In genomic region chr5:98192295-98192983, GRCm38 (mm10) we compare ENCODE assay signal across 30 mouse cellular contexts. TPM values are rescaled to one million over a fixed set of nuclear protein-coding genes. Genes with fewer than 3 reads are reported as not detected.
DNase-seq lines count a peak whose midpoint lies in the region; ATAC-seq and TF ChIP-seq lines count a peak whose summit lies in the region.
"Had no signal": no experiment of that assay in that cellular context is flagged by ENCODE, and none has a peak within 500 bp of the region (broad histone marks: within the 10 kb centered on the region; RNA-seq: fewer than 3 reads in every experiment).

No protein-coding gene starts in this region.

- peaks cover 24% of the 10 kb centered on the region for H3K27me3 ChIP-seq in forebrain, postnatal 0 days (ENCODE audit: insufficient read depth, low read length)
- peaks cover 61% of the 10 kb centered on the region for H3K27me3 ChIP-seq in forebrain, embryonic 12.5 days
- H3K27me3 ChIP-seq in midbrain, postnatal 0 days (ENCODE audit: insufficient read depth, low read length): peaks cover 40% of the 10 kb centered on the region
- peaks cover 70% of the 10 kb centered on the region for H3K27me3 ChIP-seq in midbrain, embryonic 10.5 days (ENCODE audit: low read depth, poor library complexity, severe bottlenecking)
- H3K27me3 ChIP-seq in stomach, postnatal 0 days (ENCODE audit: control insufficient read depth, insufficient read depth, low read length): peaks cover 15% of the 10 kb centered on the region

- no peak overlapping the region for H3K4me3 ChIP-seq in forebrain, postnatal 0 days (ENCODE audit: low read depth, low read length)
- H3K4me3 ChIP-seq in forebrain, embryonic 12.5 days (replicated peaks): no peak overlapping the region
- H3K4me3 ChIP-seq in layer of hippocampus, adult 2 months: no peak overlapping the region
- no peak overlapping the region for H3K4me3 ChIP-seq in midbrain, postnatal 0 days (ENCODE audit: low read depth, low read length)
- no peak overlapping the region for H3K4me3 ChIP-seq in midbrain, embryonic 10.5 days
- H3K4me3 ChIP-seq in stomach, postnatal 0 days (ENCODE audit: low read depth, low read length): no peak overlapping the region
- H3K4me3 ChIP-seq: embryonic facial prominence, embryonic 15.5 days; forebrain, embryonic 13.5 days; gastrocnemius, adult 2 months; hindbrain, embryonic 12.5 days; kidney, embryonic 15.5 days; limb, embryonic 10.5 days; limb, embryonic 15.5 days; liver, embryonic 15.5 days; lung, embryonic 15.5 days; megakaryocyte, embryonic 14.5 days had no signal

- no peaks in the 10 kb centered on the region for H3K9me3 ChIP-seq in forebrain, postnatal 0 days (ENCODE audit: low read length)
- no peaks in the 10 kb centered on the region for H3K9me3 ChIP-seq in forebrain, embryonic 12.5 days
- H3K9me3 ChIP-seq in midbrain, postnatal 0 days (ENCODE audit: low read length): no peaks in the 10 kb centered on the region
- no peaks in the 10 kb centered on the region for H3K9me3 ChIP-seq in midbrain, embryonic 10.5 days (replicated peaks)
- H3K9me3 ChIP-seq in stomach, postnatal 0 days (ENCODE audit: control insufficient read depth, low read length): no peaks in the 10 kb centered on the region
- H3K9me3 ChIP-seq: embryonic facial prominence, embryonic 15.5 days; forebrain, embryonic 13.5 days; hindbrain, embryonic 12.5 days; kidney, embryonic 15.5 days; limb, embryonic 10.5 days; limb, embryonic 15.5 days; liver, embryonic 15.5 days; lung, embryonic 15.5 days had no signal

- H3K4me1 ChIP-seq in forebrain, postnatal 0 days (ENCODE audit: insufficient read depth): peaks cover 8% of the 10 kb centered on the region; the same call in 1 of the 2 replicates
- H3K4me1 ChIP-seq in forebrain, embryonic 12.5 days: peaks cover 8% of the 10 kb centered on the region
- no peaks in the 10 kb centered on the region for H3K4me1 ChIP-seq in midbrain, postnatal 0 days (ENCODE audit: insufficient read depth, low read length)
- peaks cover 7% of the 10 kb centered on the region for H3K4me1 ChIP-seq in midbrain, embryonic 10.5 days
- H3K4me1 ChIP-seq in stomach, postnatal 0 days (replicated peaks; ENCODE audit: control insufficient read depth, insufficient read depth): no peaks in the 10 kb centered on the region
- H3K4me1 ChIP-seq: liver, embryonic 15.5 days had no signal

- 25% methylated on average over 4 of the region's 4 CpGs for WGBS in forebrain, postnatal 0 days
- WGBS in forebrain, embryonic 12.5 days: 18% methylated on average over 4 of the region's 4 CpGs
- WGBS in midbrain, postnatal 0 days: 32% methylated on average over 4 of the region's 4 CpGs
- 21% methylated on average over 4 of the region's 4 CpGs for WGBS in midbrain, embryonic 10.5 days
- 45% methylated on average over 4 of the region's 4 CpGs for WGBS in stomach, postnatal 0 days

- H3K9ac ChIP-seq in forebrain, postnatal 0 days: no peak overlapping the region
- H3K9ac ChIP-seq in forebrain, embryonic 12.5 days: no peak overlapping the region
- H3K9ac ChIP-seq in midbrain, postnatal 0 days (replicated peaks; ENCODE audit: low read length, poor library complexity, severe bottlenecking): no peak overlapping the region
- no peak overlapping the region for H3K9ac ChIP-seq in stomach, postnatal 0 days (ENCODE audit: low read length)
- H3K9ac ChIP-seq: embryonic facial prominence, embryonic 15.5 days; forebrain, embryonic 13.5 days; hindbrain, embryonic 12.5 days; kidney, embryonic 15.5 days; limb, embryonic 15.5 days; liver, embryonic 15.5 days; lung, embryonic 15.5 days had no signal

- H3K27ac ChIP-seq in forebrain, postnatal 0 days (ENCODE audit: low read depth, low read length): no peak overlapping the region
- H3K27ac ChIP-seq in forebrain, embryonic 12.5 days: no peak overlapping the region
- H3K27ac ChIP-seq in layer of hippocampus, adult 2 months: no peak overlapping the region
- no peak overlapping the region for H3K27ac ChIP-seq in midbrain, postnatal 0 days (ENCODE audit: low read depth, low read length)
- no peak overlapping the region for H3K27ac ChIP-seq in midbrain, embryonic 10.5 days (replicated peaks)
- H3K27ac ChIP-seq in stomach, postnatal 0 days (replicated peaks): no peak overlapping the region
- H3K27ac ChIP-seq: embryonic facial prominence, embryonic 15.5 days; forebrain, embryonic 13.5 days; gastrocnemius, adult 2 months; hindbrain, embryonic 12.5 days; kidney, embryonic 15.5 days; limb, embryonic 10.5 days; limb, embryonic 15.5 days; liver, embryonic 15.5 days; lung, embryonic 15.5 days had no signal

- TF ChIP-seq CTCF in forebrain, postnatal 0 days (IDR thresholded peaks at IDR 0.05; ENCODE audit: low read depth): peak; percentile 54
- peak; percentile 25 for TF ChIP-seq CTCF in layer of hippocampus, adult 2 months (conservative IDR thresholded peaks at IDR 0.05)
- peak; percentile 56 for TF ChIP-seq CTCF in midbrain, postnatal 0 days (IDR thresholded peaks at IDR 0.05)
- TF ChIP-seq CTCF in stomach, postnatal 0 days (IDR thresholded peaks at IDR 0.05; ENCODE audit: low read depth): 0 out of 2 replicates have a peak, but pooled peaks have one; percentile 5

- no peak for TF ChIP-seq EP300 in stomach, postnatal 0 days (optimal IDR thresholded peaks at IDR 0.05)

- ATAC-seq in forebrain, postnatal 0 days: no peak
- no peak for ATAC-seq in forebrain, embryonic 12.5 days (ENCODE audit: low FRiP score)
- ATAC-seq in midbrain, postnatal 0 days (ENCODE audit: low FRiP score): no peak
- ATAC-seq in stomach, postnatal 0 days (ENCODE audit: low FRiP score, low TSS enrichment): no peak
- ATAC-seq: CD4-positive, CD25-positive, alpha-beta regulatory T cell, adult 4 months; forebrain, embryonic 13.5 days; inflammation-experienced regulatory T-cells, adult 6 months had no signal

- DNase-seq in forebrain, postnatal 0 days: peak; percentile 60
- DNase-seq in layer of hippocampus, adult 2 months (ENCODE audit: low spot score in 2 of 2): no peak
- no peak for DNase-seq in layer of hippocampus, adult 9-11 months
- no peak for DNase-seq in midbrain, postnatal 0 days (ENCODE audit: low spot score)
- no peak for DNase-seq in midbrain, embryonic 10.5 days (ENCODE audit: low spot score)
- DNase-seq in stomach, postnatal 0 days (ENCODE audit: low spot score): no peak
- no peak for DNase-seq in cerebellum, postnatal 14 days
- DNase-seq: adrenal gland, postnatal 25 days; cerebellum, adult 8-10 months; cerebellum, postnatal 36 days; embryo, embryonic 11 days; gastrocnemius, adult 2 months; heart, postnatal 14 days; kidney, adult 18-20 months; kidney, postnatal 4 days; thymus, postnatal 4 days had no signal

- no peaks in the 10 kb centered on the region for H3K36me3 ChIP-seq in forebrain, postnatal 0 days (ENCODE audit: insufficient read depth)
- H3K36me3 ChIP-seq in forebrain, embryonic 12.5 days (replicated peaks): no peaks in the 10 kb centered on the region
- H3K36me3 ChIP-seq in midbrain, postnatal 0 days (ENCODE audit: insufficient read depth, low read length): no peaks in the 10 kb centered on the region
- no peaks in the 10 kb centered on the region for H3K36me3 ChIP-seq in midbrain, embryonic 10.5 days
- H3K36me3 ChIP-seq in stomach, postnatal 0 days (ENCODE audit: control insufficient read depth, insufficient read depth, low read length): no peaks in the 10 kb centered on the region
- H3K36me3 ChIP-seq: embryonic facial prominence, embryonic 15.5 days; hindbrain, embryonic 12.5 days; kidney, embryonic 15.5 days; limb, embryonic 10.5 days; limb, embryonic 15.5 days; liver, embryonic 15.5 days; lung, embryonic 15.5 days had no signal

- no peak overlapping the region for H3K4me2 ChIP-seq in forebrain, postnatal 0 days (ENCODE audit: low read depth)
- no peak overlapping the region for H3K4me2 ChIP-seq in forebrain, embryonic 12.5 days
- no peak overlapping the region for H3K4me2 ChIP-seq in midbrain, postnatal 0 days (ENCODE audit: low read depth, low read length, poor library complexity, severe bottlenecking)
- no peak overlapping the region for H3K4me2 ChIP-seq in stomach, postnatal 0 days (replicated peaks; ENCODE audit: low read depth)
- H3K4me2 ChIP-seq: embryonic facial prominence, embryonic 15.5 days; forebrain, embryonic 13.5 days; hindbrain, embryonic 12.5 days; kidney, embryonic 15.5 days; limb, embryonic 15.5 days; liver, embryonic 15.5 days; lung, embryonic 15.5 days had no signal

RNA-seq across cellular contexts. Expression of gene Prdm8, which starts 25.4 kb away (rescaled TPM):
- 17.5 and 25.6 TPM in 2 replicates for total RNA-seq in forebrain, postnatal 0 days (2014; rRNA removed)
- polyA plus RNA-seq in forebrain, postnatal 0 days (2015; fragmentation: Nextera tagmentation; extraction: Ambion mirVana): 1.8 and 2.4 TPM in 2 replicates
- 3.0 and 3.2 TPM in 2 replicates for polyA plus RNA-seq in forebrain, embryonic 12.5 days (2016; fragmentation: Nextera tagmentation; extraction: Ambion mirVana)
- total RNA-seq in layer of hippocampus, adult 2 months (2021): 10 to 100 TPM; 97.2 to 98.1 TPM
- total RNA-seq in midbrain, postnatal 0 days (2014; rRNA removed): 8.5 and 12.8 TPM in 2 replicates
- polyA plus RNA-seq in midbrain, postnatal 0 days (2015; fragmentation: Nextera tagmentation; extraction: Ambion mirVana): 0.56 and 0.62 TPM in 2 replicates
- 0.22 and 0.35 TPM in 2 replicates for polyA plus RNA-seq in midbrain, embryonic 10.5 days (2016; fragmentation: Nextera tagmentation; extraction: Ambion mirVana)
- 0.06 and 0.07 TPM in 2 replicates for polyA plus RNA-seq in stomach, postnatal 0 days (2015; fragmentation: Nextera tagmentation; extraction: Ambion mirVana)
- total RNA-seq: adrenal gland, postnatal 25 days; monocyte, adult 5-6 weeks had no signal
- polyA plus RNA-seq: CD4-positive, CD25-positive, alpha-beta regulatory T cell, adult 4 months; inflammation-experienced regulatory T-cells, adult 6 months; liver, embryonic 15.5 days; thymus, postnatal 0 days had no signal

Comparison
In these comparisons a context has a peak if more than half of its experiments do, and no peak if none do; other contexts are left out.
1. CTCF ChIP-seq: peak in every context shown above with its lines; median percentile 56 in midbrain, postnatal 0 days; 54 in forebrain, postnatal 0 days; 25 in layer of hippocampus, adult 2 months; 5 in stomach, postnatal 0 days.